Mouse (Mus musculus): ENCODE results near the gene Agpat1. TPM values are rescaled to one million over a fixed set of nuclear protein-coding genes. Genes with fewer than 3 reads are reported as not detected.
A peak's percentile ranks its signal among the peaks of the same experiment; 100 is the strongest.

Gene Agpat1
- polyA plus RNA-seq, 1 experiment from 2014 or later = 70.5 TPM

DNA sequence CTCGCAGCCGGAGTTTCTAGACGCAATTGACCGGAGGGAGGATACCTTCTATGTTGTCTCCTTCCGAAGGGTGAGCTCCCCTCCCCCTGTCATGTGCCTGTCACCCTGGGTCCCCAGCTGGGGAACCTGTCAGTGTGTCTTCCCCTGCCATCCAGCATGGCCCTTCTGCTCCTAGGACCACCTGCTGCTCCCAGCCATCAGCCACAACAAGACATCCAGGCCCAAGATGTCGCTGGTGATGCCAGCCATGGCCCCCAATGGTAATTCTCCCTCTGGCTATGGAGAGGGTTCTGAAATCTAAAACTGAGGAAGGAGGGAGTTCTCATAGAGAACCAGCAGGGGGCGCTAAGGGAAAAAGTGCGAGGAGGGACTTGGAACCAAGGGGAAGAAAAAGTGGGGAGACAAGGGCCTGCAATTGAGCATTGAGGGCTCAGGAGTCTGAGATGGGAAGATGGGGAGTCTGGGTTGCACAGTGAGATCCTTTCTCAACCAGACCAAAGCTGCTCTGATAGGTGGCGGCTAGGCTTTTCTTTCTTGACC, 49.8 kb downstream of the Agpat1 start:
- no peak overlapping the region for H3K9ac ChIP-seq
- no peak for ATAC-seq (ENCODE audit: low FRiP score)
- peaks cover 4% of the 10 kb centered on the region; the same call in 1 of the 2 replicates for H3K4me1 ChIP-seq
- no peak overlapping the region for H3K4me2 ChIP-seq
- H3K27ac ChIP-seq = no peak overlapping the region
- H3K36me3 ChIP-seq (replicated peaks) = peaks cover 62% of the 10 kb centered on the region
- H3K4me3 ChIP-seq (replicated peaks) = no peak overlapping the region
- peaks cover 3% of the 10 kb centered on the region for H3K27me3 ChIP-seq
- WGBS = 65% methylated on average over 9 of the region's 9 CpGs
- no peaks in the 10 kb centered on the region for H3K9me3 ChIP-seq

DNA sequence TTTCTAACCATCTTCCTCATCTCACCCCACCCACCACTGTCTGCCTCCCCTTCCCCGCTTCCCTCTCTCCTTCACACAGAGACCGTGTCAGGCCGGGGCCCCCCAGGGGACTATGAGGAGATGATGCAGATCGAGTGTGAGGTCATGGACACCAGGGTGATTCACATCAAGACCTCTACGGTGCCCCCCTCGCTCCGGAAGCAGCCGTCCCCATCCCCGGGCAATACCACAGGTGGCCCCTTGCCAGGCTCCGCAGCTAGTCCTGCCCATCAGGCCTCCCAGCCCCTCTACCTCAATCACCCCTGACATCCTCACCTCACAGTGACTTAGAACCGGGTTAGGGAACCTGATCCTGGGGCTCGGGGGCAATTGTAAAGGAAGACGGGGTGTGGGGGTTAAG, 50.3 kb downstream of the Agpat1 start:
- WGBS = 96% methylated on average over 13 of the region's 13 CpGs
- Histone ChIP-seq H3K9me3 (no peaks in the 10 kb centered on the region), H3K4me1 (peaks cover 4% of the 10 kb centered on the region; the same call in 1 of the 2 replicates), H3K27ac (no peak overlapping the region), H3K36me3 (replicated peaks) (peaks cover 57% of the 10 kb centered on the region), H3K4me3 (replicated peaks) (no peak overlapping the region), H3K9ac (no peak overlapping the region), H3K27me3 (peaks cover 9% of the 10 kb centered on the region), H3K4me2 (no peak overlapping the region)
- ATAC-seq (ENCODE audit: low FRiP score) = no peak

DNA sequence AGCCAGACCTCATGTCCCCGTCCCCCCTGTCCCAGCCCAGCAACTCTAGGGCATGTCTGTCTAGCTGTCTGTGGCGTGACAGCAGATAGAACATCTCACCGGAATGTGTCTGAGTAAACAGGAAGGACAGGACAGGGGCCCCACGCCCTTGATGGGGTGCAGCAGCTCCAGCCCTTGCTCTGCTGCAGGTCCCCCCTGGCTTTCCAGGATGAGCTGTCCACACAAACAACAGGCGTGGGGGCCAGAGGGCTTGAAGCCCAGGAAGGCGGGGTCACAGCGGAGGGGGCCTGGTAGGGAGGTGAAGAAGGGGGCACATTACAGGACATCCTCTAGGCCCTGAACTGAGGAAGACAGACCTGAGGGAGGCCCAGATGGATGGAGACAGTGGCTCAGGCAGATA, 51.1 kb downstream of the Agpat1 start:
- no peak for ATAC-seq (ENCODE audit: low FRiP score)
- Histone ChIP-seq H3K4me1 (peaks cover 4% of the 10 kb centered on the region; the same call in 1 of the 2 replicates), H3K4me3 (replicated peaks) (no peak overlapping the region), H3K9me3 (no peaks in the 10 kb centered on the region), H3K36me3 (replicated peaks) (peaks cover 49% of the 10 kb centered on the region), H3K4me2 (no peak overlapping the region), H3K27ac (no peak overlapping the region), H3K27me3 (peaks cover 17% of the 10 kb centered on the region), H3K9ac (no peak overlapping the region)
- WGBS = 90% methylated on average over 7 of the region's 7 CpGs

DNA sequence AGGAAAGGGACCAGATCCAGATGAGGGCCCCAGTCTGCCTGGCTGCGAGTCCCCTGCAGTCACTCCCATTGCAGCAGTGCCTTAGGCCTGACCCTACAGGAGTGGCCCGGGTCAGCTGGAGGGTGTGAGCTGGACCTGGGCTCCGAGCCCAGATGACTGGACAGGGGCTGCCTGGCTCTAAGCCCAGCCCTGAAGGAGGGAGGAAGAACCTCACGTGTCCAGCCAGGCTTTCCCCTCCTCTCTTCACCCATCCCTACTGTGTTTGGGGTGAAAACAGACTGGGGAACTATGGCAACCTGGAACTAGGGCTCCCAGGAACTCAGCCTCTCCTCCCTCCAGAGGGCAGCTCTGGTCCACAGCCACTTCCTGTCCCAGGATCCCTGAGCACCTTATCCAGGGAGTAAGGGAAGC, 51.5 kb downstream of the Agpat1 start:
- peaks cover 21% of the 10 kb centered on the region for H3K27me3 ChIP-seq
- no peak overlapping the region for H3K4me2 ChIP-seq
- WGBS = 70% methylated on average over 4 of the region's 4 CpGs
- ATAC-seq (ENCODE audit: low FRiP score) = no peak
- H3K27ac ChIP-seq = no peak overlapping the region
- H3K9ac ChIP-seq = no peak overlapping the region
- no peaks in the 10 kb centered on the region for H3K9me3 ChIP-seq
- H3K4me3 ChIP-seq (replicated peaks) = no peak overlapping the region
- peaks cover 45% of the 10 kb centered on the region for H3K36me3 ChIP-seq (replicated peaks)
- peaks cover 4% of the 10 kb centered on the region; the same call in 1 of the 2 replicates for H3K4me1 ChIP-seq

DNA sequence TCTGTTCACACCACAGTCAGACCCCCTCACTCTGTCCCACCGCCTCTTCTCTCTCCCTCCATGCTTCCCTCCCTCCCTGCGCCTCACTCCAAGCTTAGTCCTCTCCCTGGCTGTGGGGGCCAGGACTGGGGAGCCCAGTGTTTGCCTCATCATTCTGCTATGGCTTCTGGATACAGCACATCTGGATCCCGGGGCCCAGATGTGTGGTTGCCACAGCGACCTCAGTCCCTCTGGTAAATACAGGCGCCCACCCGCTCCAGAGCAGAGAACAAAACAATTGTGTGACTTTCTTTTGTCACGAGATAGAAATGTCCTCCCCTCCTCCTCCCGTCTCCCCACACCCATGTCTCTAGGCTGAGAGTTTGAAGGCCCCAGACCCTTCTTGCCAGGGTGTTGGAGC, 52.6 kb downstream of the Agpat1 start:
- ATAC-seq (ENCODE audit: low FRiP score) = no peak
- Histone ChIP-seq H3K27me3 (peaks cover 32% of the 10 kb centered on the region), H3K4me1 (peaks cover 9% of the 10 kb centered on the region; the same call in 1 of the 2 replicates), H3K9me3 (no peaks in the 10 kb centered on the region), H3K4me3 (replicated peaks) (no peak overlapping the region), H3K36me3 (replicated peaks) (peaks cover 34% of the 10 kb centered on the region), H3K9ac (no peak overlapping the region), H3K27ac (no peak overlapping the region), H3K4me2 (no peak overlapping the region)
- WGBS = 49% methylated on average over 8 of the region's 8 CpGs

DNA sequence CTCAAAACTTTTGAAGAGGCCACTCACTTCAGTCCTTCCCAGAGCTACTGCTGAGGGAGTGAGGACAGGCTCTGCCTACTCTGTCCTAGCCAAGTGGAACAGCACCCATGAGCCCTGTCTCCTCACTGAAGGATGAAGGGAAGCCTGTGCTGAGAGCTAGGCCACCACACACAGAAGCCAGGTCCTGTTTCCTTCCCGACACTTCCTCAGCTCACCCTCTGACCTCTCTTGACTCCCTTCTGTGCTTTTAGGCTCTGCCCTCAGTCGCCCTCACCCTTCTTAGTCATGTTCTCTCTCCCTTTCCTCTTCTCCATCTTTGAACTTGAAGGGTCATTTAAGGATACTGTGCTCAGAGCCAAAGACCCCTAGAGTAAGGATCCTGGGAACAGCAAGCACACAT, 53.2 kb downstream of the Agpat1 start:
- 56% methylated on average over 2 of the region's 2 CpGs for WGBS
- no peaks in the 10 kb centered on the region for H3K9me3 ChIP-seq
- ATAC-seq (ENCODE audit: low FRiP score) = no peak
- H3K4me3 ChIP-seq (replicated peaks) = no peak overlapping the region
- H3K4me2 ChIP-seq = no peak overlapping the region
- no peak overlapping the region for H3K9ac ChIP-seq
- H3K36me3 ChIP-seq (replicated peaks) = peaks cover 28% of the 10 kb centered on the region
- H3K27ac ChIP-seq = no peak overlapping the region
- H3K27me3 ChIP-seq = peaks cover 32% of the 10 kb centered on the region
- H3K4me1 ChIP-seq = peaks cover 9% of the 10 kb centered on the region; the same call in 1 of the 2 replicates

DNA sequence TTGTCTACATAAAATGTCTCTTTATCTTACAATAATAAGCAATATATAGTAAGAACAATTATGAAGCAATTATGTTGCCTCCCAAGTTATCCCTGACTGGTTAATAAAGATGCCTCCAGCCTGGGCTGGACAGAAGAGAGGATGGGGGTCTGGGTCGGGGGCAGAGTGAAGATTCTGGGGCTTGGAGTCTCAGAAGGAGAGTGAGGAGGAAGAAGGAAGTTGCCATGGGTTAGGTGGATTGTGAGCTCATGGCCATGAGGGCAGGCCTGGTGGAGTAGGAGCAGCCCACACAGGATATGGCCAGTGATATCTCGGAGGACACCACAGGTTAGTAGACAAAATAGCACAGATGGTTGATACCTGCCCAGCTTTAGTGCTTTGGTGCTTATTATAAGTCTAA, 54.1 kb downstream of the Agpat1 start:
- no peak for ATAC-seq (ENCODE audit: low FRiP score)
- Histone ChIP-seq H3K4me1 (peaks cover 9% of the 10 kb centered on the region; the same call in 1 of the 2 replicates), H3K4me2 (no peak overlapping the region), H3K9me3 (no peaks in the 10 kb centered on the region), H3K9ac (no peak overlapping the region), H3K27ac (no peak overlapping the region), H3K27me3 (peaks cover 41% of the 10 kb centered on the region), H3K36me3 (replicated peaks) (peaks cover 19% of the 10 kb centered on the region), H3K4me3 (replicated peaks) (no peak overlapping the region)
- WGBS = 92% methylated on average over 2 of the region's 2 CpGs

DNA sequence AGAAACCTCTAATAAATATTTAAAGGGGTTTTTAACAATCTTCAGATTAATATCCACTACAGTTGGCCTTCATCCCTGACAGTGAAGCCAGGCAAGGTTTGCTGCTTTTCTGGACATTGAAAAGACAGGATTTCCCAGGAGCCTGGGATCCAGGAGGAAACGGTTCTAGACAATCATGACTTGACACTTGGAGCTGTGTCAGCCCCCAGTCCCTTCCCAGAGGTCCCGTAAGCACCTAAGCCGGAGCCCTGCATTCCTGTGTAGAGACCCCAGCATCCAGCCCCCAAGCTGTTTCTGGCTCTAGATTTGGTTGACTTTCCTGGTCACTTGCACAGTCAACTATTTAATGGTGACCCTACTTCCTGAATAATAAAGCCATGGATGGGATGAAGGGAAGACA, 54.5 kb downstream of the Agpat1 start:
- Histone ChIP-seq H3K9me3 (no peaks in the 10 kb centered on the region), H3K4me3 (replicated peaks) (no peak overlapping the region), H3K27me3 (peaks cover 45% of the 10 kb centered on the region), H3K27ac (no peak overlapping the region), H3K9ac (no peak overlapping the region), H3K4me1 (peaks cover 9% of the 10 kb centered on the region; the same call in 1 of the 2 replicates), H3K36me3 (replicated peaks) (peaks cover 15% of the 10 kb centered on the region), H3K4me2 (no peak overlapping the region)
- ATAC-seq (ENCODE audit: low FRiP score) = no peak
- 80% methylated on average over 3 of the region's 3 CpGs for WGBS

DNA sequence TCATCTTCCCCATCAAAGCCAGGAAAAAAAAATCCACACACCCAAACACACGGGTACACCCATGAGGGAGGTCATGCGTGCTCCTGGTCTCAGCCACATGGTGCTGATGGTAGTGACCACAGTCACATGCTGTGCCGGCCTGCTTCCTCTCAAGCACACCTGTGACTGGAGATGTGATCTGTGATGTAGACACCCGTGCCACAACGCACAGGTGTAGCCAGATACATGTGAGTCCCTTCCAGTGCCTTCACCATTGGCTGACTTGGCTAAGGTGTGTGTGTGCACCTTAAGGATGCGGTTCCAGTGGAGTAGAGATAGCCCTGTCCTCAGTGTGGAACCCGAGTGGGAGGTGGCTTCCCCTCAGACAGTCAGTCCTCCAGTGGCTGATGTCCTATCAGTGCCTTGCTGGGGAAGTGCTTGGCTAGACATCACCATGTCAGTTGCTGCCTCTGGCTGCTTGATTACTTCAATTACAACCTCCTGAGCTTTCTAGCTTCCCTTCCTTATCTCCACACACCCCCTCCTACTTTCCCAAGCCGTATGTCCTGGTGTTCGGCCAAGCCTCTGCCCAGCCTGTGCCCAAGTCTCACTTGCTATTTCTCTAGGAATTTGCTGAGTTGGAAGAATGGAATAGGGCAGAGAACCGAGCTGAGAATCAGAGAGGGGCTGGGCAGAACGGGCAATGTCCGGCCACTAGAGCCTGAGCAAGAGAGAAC, 55.3 kb downstream of the Agpat1 start:
- no peak overlapping the region for H3K4me2 ChIP-seq
- no peak overlapping the region for H3K4me3 ChIP-seq (replicated peaks)
- H3K9me3 ChIP-seq = no peaks in the 10 kb centered on the region
- H3K27me3 ChIP-seq = peaks cover 49% of the 10 kb centered on the region
- no peak for ATAC-seq (ENCODE audit: low FRiP score)
- WGBS = 69% methylated on average over 12 of the region's 12 CpGs
- no peak overlapping the region for H3K9ac ChIP-seq
- peaks cover 11% of the 10 kb centered on the region; the same call in 1 of the 2 replicates for H3K36me3 ChIP-seq (replicated peaks)
- H3K4me1 ChIP-seq = peaks cover 9% of the 10 kb centered on the region; the same call in 1 of the 2 replicates
- H3K27ac ChIP-seq = no peak overlapping the region

DNA sequence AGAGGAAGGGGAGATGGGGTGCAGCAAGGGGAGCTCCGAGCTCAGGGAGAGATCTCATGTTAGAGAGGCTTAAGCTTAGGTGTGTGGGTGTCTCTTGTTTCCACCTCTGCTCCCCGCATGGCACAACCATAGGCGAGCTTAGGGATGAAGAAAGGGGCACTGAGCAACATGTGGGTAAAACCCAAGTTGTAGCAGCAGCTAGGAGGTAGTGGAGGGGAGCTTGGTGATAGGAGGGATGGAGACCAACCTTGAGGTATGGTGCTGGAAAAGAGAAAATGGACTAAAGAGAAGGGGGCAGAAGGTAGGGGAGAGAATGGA, 55.8 kb downstream of the Agpat1 start:
- Histone ChIP-seq H3K9ac (no peak overlapping the region), H3K27ac (no peak overlapping the region), H3K27me3 (peaks cover 49% of the 10 kb centered on the region), H3K4me2 (no peak overlapping the region), H3K36me3 (replicated peaks) (peaks cover 7% of the 10 kb centered on the region; the same call in 1 of the 2 replicates), H3K4me3 (replicated peaks) (no peak overlapping the region), H3K9me3 (no peaks in the 10 kb centered on the region), H3K4me1 (peaks cover 9% of the 10 kb centered on the region; the same call in 1 of the 2 replicates)
- ATAC-seq (ENCODE audit: low FRiP score) = no peak
- WGBS = 69% methylated on average over 3 of the region's 3 CpGs

DNA sequence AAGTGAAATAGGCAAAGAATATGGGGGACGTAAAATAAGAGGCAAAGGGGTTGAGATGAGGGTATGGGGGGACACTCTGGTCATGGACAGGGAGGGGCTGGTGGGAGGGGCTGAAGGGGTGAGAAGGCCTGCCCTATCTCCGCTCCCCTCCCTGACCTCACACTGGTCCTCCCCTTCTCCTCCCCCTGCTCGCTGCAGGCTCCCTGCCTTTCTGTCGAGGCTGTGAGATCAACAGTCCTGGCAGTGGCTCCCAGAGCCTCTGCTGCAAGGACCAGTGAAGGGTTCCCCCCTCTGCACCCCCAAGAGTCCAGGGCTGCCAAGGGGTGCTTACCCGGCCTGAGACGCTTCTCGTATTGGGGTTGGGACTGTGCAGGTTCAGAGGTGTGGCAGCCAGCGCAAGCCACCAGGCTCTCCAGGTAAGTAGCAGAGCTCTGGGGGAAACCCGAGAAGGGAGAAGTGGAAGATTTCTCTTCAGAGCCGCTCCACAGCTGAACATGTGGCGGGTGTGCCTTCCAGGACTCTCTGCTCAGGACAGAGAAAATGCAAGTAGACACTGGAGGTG, 56.3 kb downstream of the Agpat1 start:
- Histone ChIP-seq H3K4me2 (no peak overlapping the region), H3K9ac (no peak overlapping the region), H3K27me3 (peaks cover 51% of the 10 kb centered on the region), H3K4me1 (peaks cover 9% of the 10 kb centered on the region; the same call in 1 of the 2 replicates), H3K9me3 (no peaks in the 10 kb centered on the region), H3K27ac (no peak overlapping the region), H3K36me3 (replicated peaks) (peaks cover 3% of the 10 kb centered on the region; the same call in 1 of the 2 replicates), H3K4me3 (replicated peaks) (no peak overlapping the region)
- no peak for ATAC-seq (ENCODE audit: low FRiP score)
- whole genome bisulfite sequencing = 41% methylated on average over 11 of the region's 11 CpGs

DNA sequence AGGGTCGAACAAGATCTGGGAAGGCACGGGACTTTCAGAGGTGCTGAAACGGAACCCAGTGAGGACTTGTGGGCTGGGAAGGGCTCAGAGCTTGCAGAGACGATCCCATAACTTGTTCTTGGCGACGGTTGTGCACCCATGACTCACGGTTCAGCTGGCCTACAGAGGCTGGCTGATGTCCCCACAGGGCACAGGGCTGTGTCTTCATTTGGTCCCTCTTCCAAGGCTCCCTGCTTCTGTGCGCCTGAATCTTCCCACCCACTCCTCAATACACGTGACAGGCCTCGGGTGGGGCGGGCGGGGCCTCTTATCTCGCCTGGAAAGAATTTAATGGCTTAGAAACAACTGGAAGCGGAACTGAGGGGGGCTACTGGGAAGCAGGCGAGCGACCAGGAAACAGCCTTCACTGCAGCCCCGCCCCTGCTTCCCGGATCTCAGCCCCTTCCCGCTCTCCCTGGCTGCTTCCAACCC, 57.1 kb downstream of the Agpat1 start:
- no peak for ATAC-seq (ENCODE audit: low FRiP score)
- no peaks in the 10 kb centered on the region for H3K9me3 ChIP-seq
- H3K9ac ChIP-seq = no peak overlapping the region
- H3K27me3 ChIP-seq = peaks cover 59% of the 10 kb centered on the region
- 11% methylated on average over 19 of the region's 19 CpGs for WGBS
- no peak overlapping the region for H3K27ac ChIP-seq
- peaks cover 9% of the 10 kb centered on the region; the same call in 1 of the 2 replicates for H3K4me1 ChIP-seq
- H3K4me3 ChIP-seq (replicated peaks) = no peak overlapping the region
- no peaks in the 10 kb centered on the region for H3K36me3 ChIP-seq (replicated peaks)
- peak overlapping the region; percentile 27 for H3K4me2 ChIP-seq
